Mouse (Mus musculus) olfactory bulb, adult 2 months (tissue): Measurements from ENCODE around the gene Gnaz. TPM values are rescaled to one million over a fixed set of nuclear protein-coding genes. Genes with fewer than 3 reads are reported as not detected.
A peak's percentile ranks its signal among the peaks of the same experiment; 100 is the strongest.

Source experiments
- H3K27ac ChIP-seq: fragments of 200-500 bp; 2 replicates; pipeline ENCODE4 v1.5.1; 2012; ENCODE audit warnings: low read depth, low read length; ENCODE audit not compliant: insufficient read depth
- H3K4me1 ChIP-seq: fragments of 200-500 bp; 2 replicates; pipeline ENCODE4 v1.6.1; 2012; ENCODE audit warnings: low read length; ENCODE audit not compliant: control insufficient read depth, insufficient read depth
- H3K4me3 ChIP-seq: fragments of 200-500 bp; 2 replicates; pipeline ENCODE4 v1.5.1; 2012; ENCODE audit warnings: mild to moderate bottlenecking, low read depth, low read length, moderate library complexity; ENCODE audit not compliant: insufficient read depth
- CTCF ChIP-seq: fragments of 200-500 bp; IDR thresholded peaks from 2 replicates; pipeline ENCODE4 v1.5.1; 2012; ENCODE audit warnings: low read depth, mild to moderate bottlenecking, low read length, moderate library complexity; ENCODE audit not compliant: insufficient read depth
- POLR2A ChIP-seq: fragments of 200-500 bp; IDR thresholded peaks from 2 replicates; pipeline ENCODE4 v1.6.1; 2012; ENCODE audit warnings: mild to moderate bottlenecking, low read depth, low read length, moderate library complexity; ENCODE audit not compliant: insufficient read depth
- WGBS: fragments of 180-500 bp; shearing (Covaris S2); methylation state at CpG from one replicate; pipeline ENCODE4 v1.1.7; 2018; 5-methylcytosine and 5-hydroxymethylcytosine counted together
- polyA plus RNA-seq: library from polyadenylated mRNA; stranded (reverse); fragments of >200 nt; gene quantifications from 2 replicates; pipeline ENCODE4 v1.2.4, GENCODE M21; 2012; ENCODE audit warnings: low replicate concordance; ENCODE audit not compliant: missing spikeins, insufficient read depth, insufficient read length

Gnaz gene
- polyA plus RNA-seq, 1 experiment, result not detected

DNA sequence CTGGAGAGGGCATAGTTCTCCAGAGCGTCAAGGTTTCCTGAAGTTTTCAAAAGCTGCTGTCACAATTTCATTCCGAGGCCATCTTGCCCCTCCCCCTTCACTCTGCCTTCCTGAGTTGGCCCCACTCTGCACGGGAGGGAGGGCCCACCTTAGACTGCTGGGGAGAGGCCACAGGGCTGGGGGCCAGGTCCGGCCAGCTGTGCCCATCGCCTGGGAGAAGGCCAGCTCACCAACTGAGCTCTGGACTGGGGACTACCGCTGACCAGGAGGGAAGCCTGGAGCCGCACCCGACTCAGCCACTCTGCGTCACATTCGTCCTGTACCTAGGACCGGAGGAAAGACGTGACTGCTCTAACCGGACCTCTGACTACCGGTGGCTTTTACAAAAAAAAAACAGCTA lies 48.5 kb downstream of the Gnaz start:
- TF ChIP-seq CTCF, result no peak
- Histone ChIP-seq H3K4me3 (no peak overlapping the region), H3K4me1 (peaks cover 36% of the 10 kb centered on the region), H3K27ac (no peak overlapping the region)
- 56% methylated on average over 14 of the region's 14 CpGs for WGBS

DNA sequence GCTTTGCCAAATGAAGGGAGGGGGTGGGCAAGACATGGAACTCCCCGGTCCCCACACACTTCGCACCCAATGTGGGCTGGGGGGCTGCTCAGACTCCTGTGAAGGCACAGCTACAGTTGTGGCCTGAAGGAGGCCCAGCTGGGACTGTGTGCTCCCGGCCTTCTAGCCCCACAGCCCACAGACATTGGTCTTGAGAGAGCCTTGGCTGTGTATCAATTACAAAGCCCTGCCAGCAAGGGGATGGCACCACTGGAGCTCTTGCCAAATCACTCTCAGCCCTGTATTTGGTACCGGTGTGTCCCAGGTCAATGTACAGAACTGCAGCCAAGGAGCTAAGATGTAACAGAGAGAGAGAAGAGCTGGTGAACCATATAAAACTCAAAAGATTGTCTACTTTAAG lies 49.5 kb downstream of the Gnaz start:
- WGBS, result 36% methylated on average over 4 of the region's 4 CpGs
- Histone ChIP-seq H3K4me1 (peaks cover 34% of the 10 kb centered on the region), H3K4me3 (no peak overlapping the region), H3K27ac (no peak overlapping the region)
- TF ChIP-seq POLR2A, result no peak
- no peak for TF ChIP-seq CTCF

DNA sequence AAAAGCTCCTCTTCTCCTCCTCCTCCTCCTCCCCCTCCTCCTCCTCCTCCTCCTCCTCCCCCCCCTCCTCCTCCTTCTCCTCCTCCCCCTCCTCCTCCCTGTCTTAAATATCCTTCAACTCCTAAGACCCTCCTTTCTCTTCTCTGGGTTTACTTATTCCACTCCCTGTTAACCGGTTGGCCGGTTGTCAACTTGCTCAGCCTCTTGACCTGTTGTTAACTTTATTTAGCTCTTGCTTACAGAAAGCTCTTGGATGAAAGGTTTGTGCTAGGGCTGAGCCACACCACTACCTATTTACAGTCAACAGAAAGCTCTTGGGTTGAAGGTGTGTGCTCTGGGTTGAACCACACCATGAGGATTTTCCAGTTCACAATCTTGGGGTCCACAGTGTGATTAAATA lies 53.3 kb downstream of the Gnaz start:
- H3K4me3 ChIP-seq, result no peak overlapping the region
- TF ChIP-seq POLR2A, result no peak
- TF ChIP-seq CTCF, result no peak
- H3K4me1 ChIP-seq, result peaks cover 17% of the 10 kb centered on the region
- H3K27ac ChIP-seq, result no peak overlapping the region
- WGBS, result 94% methylated on average over 2 of the region's 2 CpGs

DNA sequence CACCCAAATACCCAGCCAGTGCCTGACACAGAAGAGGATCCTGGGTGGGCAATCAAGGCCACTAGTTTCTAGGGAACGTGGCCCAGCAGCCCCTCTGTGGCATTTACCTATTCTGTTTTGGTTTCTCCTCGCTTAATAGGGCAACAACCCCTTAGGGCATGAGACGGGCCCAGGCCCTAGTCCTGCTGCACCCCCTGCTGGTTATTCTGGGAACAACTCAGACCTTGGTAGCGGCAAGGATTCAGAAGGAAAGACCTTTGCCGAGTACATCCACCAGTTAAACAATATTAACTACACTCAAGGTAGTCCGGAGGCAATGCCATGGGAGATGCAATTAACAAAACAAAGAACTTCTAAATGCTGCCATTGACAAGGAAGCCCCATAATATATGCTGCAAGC lies 54.2 kb downstream of the Gnaz start:
- TF ChIP-seq CTCF (peak; percentile 72), POLR2A (no peak)
- H3K4me3 ChIP-seq, result no peak overlapping the region
- peaks cover 11% of the 10 kb centered on the region for H3K4me1 ChIP-seq
- no peak overlapping the region for H3K27ac ChIP-seq
- 8% methylated on average over 6 of the region's 6 CpGs for WGBS

DNA sequence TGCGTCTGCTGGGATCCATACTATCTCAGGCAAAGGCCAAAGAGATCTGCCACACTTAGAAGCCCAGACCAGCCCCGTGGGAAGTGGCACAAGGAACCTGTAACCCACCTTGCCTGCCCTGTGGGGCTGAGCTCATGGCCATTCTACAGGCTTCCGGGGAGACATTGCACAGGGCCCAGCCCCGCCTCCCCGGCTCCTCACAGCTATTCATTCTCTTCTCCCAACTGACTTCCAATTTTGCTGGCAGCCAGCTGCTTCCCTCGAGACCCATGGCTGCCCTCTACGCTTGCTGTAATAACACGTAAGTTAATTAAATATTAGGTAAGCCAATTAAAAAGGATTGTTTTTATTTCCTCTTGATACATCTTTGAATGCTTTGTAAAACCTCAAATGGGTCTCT lies 59.5 kb downstream of the Gnaz start:
- no peaks in the 10 kb centered on the region for H3K4me1 ChIP-seq
- 59% methylated on average over 8 of the region's 8 CpGs for WGBS
- no peak overlapping the region for H3K4me3 ChIP-seq
- no peak for TF ChIP-seq POLR2A
- no peak for TF ChIP-seq CTCF
- no peak overlapping the region for H3K27ac ChIP-seq

DNA sequence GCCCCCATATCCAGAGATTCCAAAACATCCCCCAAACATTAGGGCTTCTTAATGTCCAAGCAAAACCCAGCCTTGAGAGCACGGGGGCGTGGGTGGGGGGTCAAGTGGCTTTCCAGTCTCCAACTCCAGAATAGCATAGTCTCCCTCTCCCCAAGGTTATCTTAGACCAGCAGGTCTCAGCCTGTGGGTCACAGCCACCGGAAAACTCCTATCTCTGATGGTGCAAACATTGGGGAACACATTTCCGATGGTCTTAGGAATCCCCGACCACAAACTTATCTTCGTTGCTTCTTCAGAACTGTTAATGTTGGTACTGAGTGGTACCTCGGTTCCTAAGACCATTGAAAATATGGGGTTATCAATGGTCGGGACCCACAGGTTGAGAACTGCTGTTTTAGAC lies 61.8 kb downstream of the Gnaz start:
- TF ChIP-seq CTCF, result no peak
- TF ChIP-seq POLR2A, result no peak

DNA sequence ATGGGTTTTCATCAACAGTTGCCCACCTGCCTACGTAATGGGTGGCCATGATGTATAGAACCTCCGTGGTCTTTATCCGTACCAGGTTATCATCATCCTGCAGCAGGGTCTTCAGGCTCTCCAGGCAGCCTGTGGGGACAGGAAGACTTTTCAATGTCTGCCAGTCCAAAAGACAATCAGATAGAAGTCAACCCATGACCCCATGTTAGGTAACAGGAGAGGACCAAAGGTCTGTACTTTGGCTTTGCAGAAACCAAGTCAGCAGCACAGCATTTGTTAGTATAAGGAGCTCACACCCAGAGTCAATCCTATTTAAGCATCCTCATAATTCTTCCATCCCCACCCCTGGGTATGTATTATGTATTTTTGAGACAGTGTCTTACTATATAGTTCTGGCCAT lies 62.7 kb downstream of the Gnaz start:
- WGBS, result 96% methylated on average over 3 of the region's 3 CpGs
- H3K4me3 ChIP-seq, result no peak overlapping the region
- no peak for TF ChIP-seq CTCF
- TF ChIP-seq POLR2A, result no peak

More for the DNA sequence above, 61.8 kb downstream of the Gnaz start:
- Histone ChIP-seq H3K4me1 (peaks cover 6% of the 10 kb centered on the region), H3K27ac (no peak overlapping the region), H3K4me3 (no peak overlapping the region)
- WGBS, result 92% methylated on average over 8 of the region's 8 CpGs

DNA sequence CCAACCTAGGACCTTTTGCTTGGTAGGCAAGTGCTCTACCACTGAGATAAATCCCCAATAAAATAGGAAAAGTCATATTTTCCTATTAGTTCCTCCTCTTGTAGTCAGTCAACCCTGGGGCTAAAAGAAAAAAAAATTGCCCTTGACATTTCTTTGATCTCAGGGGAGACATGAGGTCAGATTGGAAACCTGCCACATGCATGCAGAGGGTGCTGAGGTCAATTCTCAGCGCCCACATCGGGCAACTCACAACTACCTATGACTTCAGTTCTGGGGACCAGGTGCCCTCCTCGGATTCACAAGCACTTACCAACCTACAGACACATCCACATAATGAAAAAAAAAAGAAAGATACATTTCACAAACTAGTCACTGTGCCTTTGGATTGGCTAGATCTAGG lies 63.3 kb downstream of the Gnaz start:
- no peak overlapping the region for H3K4me3 ChIP-seq
- H3K4me1 ChIP-seq, result peaks cover 6% of the 10 kb centered on the region
- no peak overlapping the region for H3K27ac ChIP-seq
- TF ChIP-seq CTCF (no peak), POLR2A (no peak)
- 87% methylated on average over 3 of the region's 3 CpGs for WGBS

More for the DNA sequence above, 62.7 kb downstream of the Gnaz start:
- Histone ChIP-seq H3K4me1 (peaks cover 6% of the 10 kb centered on the region), H3K27ac (no peak overlapping the region)

DNA sequence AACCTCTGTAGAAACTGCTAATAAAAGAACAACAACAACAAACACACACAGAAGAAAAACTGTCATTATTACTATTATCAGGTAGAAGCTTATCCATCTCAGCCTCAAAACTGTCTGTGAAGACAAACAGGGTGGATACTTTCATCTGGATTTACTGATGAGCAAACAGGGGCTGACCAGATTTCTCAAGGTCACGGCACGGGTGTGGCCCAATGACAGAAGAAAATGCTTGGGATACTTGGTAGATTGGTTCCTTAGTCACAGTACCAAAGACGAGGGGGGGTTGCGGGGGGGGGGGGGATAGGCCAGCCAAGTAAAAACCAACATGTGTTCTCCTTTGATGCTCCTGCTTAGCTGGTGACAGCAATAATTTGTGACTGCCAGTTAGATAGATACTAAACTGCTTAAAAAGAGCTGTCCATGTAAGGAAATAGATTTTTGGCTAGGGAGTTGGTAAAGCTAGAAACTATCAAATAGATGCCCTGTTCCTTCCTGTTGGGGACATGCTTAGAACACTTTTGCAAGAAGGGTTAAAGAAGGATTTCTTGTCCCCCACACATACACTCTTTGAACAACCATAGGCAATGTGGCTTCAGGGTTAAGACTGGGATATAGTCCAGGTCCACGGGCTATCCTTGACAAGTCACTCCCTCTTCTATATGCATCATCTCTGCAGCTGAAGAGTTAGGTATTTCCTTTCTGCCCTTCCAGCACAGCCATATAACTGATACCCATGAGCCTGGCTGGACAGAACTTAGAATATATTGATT lies 64.6 kb downstream of the Gnaz start:
- Histone ChIP-seq H3K4me3 (no peak overlapping the region), H3K4me1 (peaks cover 6% of the 10 kb centered on the region), H3K27ac (no peak overlapping the region)
- TF ChIP-seq POLR2A, result no peak
- 76% methylated on average over 5 of the region's 5 CpGs for WGBS
